Mouse (Mus musculus) embryonic facial prominence, embryonic 11.5 days (tissue): ENCODE data around the gene Gm49711. TPM values are rescaled to one million over a fixed set of nuclear protein-coding genes. Genes with fewer than 3 reads are reported as not detected.

Experiments
- ATAC-seq: fragments of 200-750 bp; cut with Nextera tagmentation; replicated peaks from 2 replicates; pipeline ENCODE4 v1.8.0; 2017; ENCODE audit warnings: low read depth; ENCODE audit not compliant: insufficient number of reproducible peaks, low FRiP score, low TSS enrichment
- DNase-seq: peaks from one replicate; pipeline ENCODE4 v3.0.0-alpha.2; 2015; ENCODE audit warnings: low spot score
- H3K27ac ChIP-seq: fragments of 300-500 bp; sonication (generic); replicated peaks from 2 replicates; pipeline ENCODE4 v1.5.1; 2014; ENCODE audit warnings: mild to moderate bottlenecking, low read depth, low read length, control low read depth
- H3K27me3 ChIP-seq: fragments of 300-500 bp; sonication (generic); 2 replicates; pipeline ENCODE4 v1.6.1; 2014; ENCODE audit warnings: mild to moderate bottlenecking, low read length, moderate library complexity, mixed read lengths; ENCODE audit not compliant: control insufficient read depth, insufficient read depth
- H3K36me3 ChIP-seq: fragments of 300-500 bp; sonication (generic); replicated peaks from 2 replicates; pipeline ENCODE4 v1.6.1; 2014; ENCODE audit warnings: low read depth, mild to moderate bottlenecking, low read length, moderate library complexity, mixed read lengths; ENCODE audit not compliant: control insufficient read depth, insufficient read depth
- H3K4me1 ChIP-seq: fragments of 300-500 bp; sonication (generic); 2 replicates; pipeline ENCODE4 v1.6.1; 2014; ENCODE audit warnings: low read length, mixed read lengths; ENCODE audit not compliant: control insufficient read depth, insufficient read depth
- H3K4me2 ChIP-seq: fragments of 300-500 bp; sonication (generic); 2 replicates; pipeline ENCODE4 v1.6.1; 2014; ENCODE audit warnings: low read depth, mild to moderate bottlenecking, control low read depth, low read length, moderate library complexity
- H3K4me3 ChIP-seq: fragments of 300-500 bp; sonication (generic); 2 replicates; pipeline ENCODE4 v1.5.1; 2014; ENCODE audit warnings: low read depth, low read length, control low read depth
- H3K9ac ChIP-seq: fragments of 300-500 bp; sonication (generic); replicated peaks from 2 replicates; pipeline ENCODE4 v1.6.1; 2014; ENCODE audit warnings: mild to moderate bottlenecking, control low read depth, low read length
- H3K9me3 ChIP-seq: fragments of 300-500 bp; sonication (generic); replicated peaks from 2 replicates; pipeline ENCODE4 v1.6.1; 2016; ENCODE audit warnings: mild to moderate bottlenecking, low read length, inconsistent platforms, mixed read lengths; ENCODE audit not compliant: control insufficient read depth
- WGBS: fragments of 180-500 bp; shearing (Covaris S2); extraction: QIAGEN DNeasy Blood & Tissue Kit; methylation state at CpG from one replicate; pipeline ENCODE4 v1.1.7; 2014; 5-methylcytosine and 5-hydroxymethylcytosine counted together
- polyA plus RNA-seq: library from polyadenylated mRNA; unstranded; fragments of >200 nt; fragmentation: Nextera tagmentation; extraction: Ambion mirVana; gene quantifications from 2 replicates; pipeline ENCODE4 v1.2.1, GENCODE M21; 2014

Gene Gm49711
- polyA plus RNA-seq, 1 experiment from 2014 or later: 0.45 TPM

- peak; percentile 21 for DNase-seq
- H3K9ac ChIP-seq: no peak overlapping the region
Measured at GRCm38 (mm10) chr16:92177718-92178117, 119.6 kb downstream of the Gm49711 start.

GRCm38 (mm10) chr16:92179306-92179705, 121.2 kb downstream of the Gm49711 start:
- Histone ChIP-seq H3K27me3 (no peaks in the 10 kb centered on the region), H3K4me2 (no peak overlapping the region), H3K4me1 (no peaks in the 10 kb centered on the region), H3K9ac (no peak overlapping the region), H3K9me3 (no peaks in the 10 kb centered on the region), H3K4me3 (no peak overlapping the region), H3K36me3 (no peaks in the 10 kb centered on the region), H3K27ac (no peak overlapping the region)
- no peak for ATAC-seq
- WGBS: 63% methylated on average over 8 of the region's 8 CpGs
- DNase-seq: no peak

More at GRCm38 (mm10) chr16:92177718-92178117, 119.6 kb downstream of the Gm49711 start:
- 82% methylated on average over 1 of the region's 1 CpGs for WGBS
- H3K27me3 ChIP-seq: no peaks in the 10 kb centered on the region
- no peaks in the 10 kb centered on the region for H3K36me3 ChIP-seq
- no peak overlapping the region for H3K4me3 ChIP-seq
- no peak overlapping the region for H3K27ac ChIP-seq
- no peak overlapping the region for H3K4me2 ChIP-seq
- no peak for ATAC-seq
- H3K4me1 ChIP-seq: no peaks in the 10 kb centered on the region
- no peaks in the 10 kb centered on the region for H3K9me3 ChIP-seq

- no peaks in the 10 kb centered on the region for H3K36me3 ChIP-seq
- 52% methylated on average over 4 of the region's 4 CpGs for WGBS
- H3K27ac ChIP-seq: no peak overlapping the region
- no peaks in the 10 kb centered on the region for H3K4me1 ChIP-seq
- DNase-seq (no peak), ATAC-seq (no peak)
- H3K9me3 ChIP-seq: no peaks in the 10 kb centered on the region
- H3K4me2 ChIP-seq: no peak overlapping the region
- no peak overlapping the region for H3K9ac ChIP-seq
- H3K27me3 ChIP-seq: no peaks in the 10 kb centered on the region
- no peak overlapping the region for H3K4me3 ChIP-seq
Measured at GRCm38 (mm10) chr16:92183477-92183876, 125.4 kb downstream of the Gm49711 start.

- H3K27me3 ChIP-seq: no peaks in the 10 kb centered on the region
- no peak overlapping the region for H3K9ac ChIP-seq
- no peak overlapping the region for H3K27ac ChIP-seq
- DNase-seq (no peak), ATAC-seq (no peak)
- H3K4me2 ChIP-seq: no peak overlapping the region
- no peak overlapping the region for H3K4me3 ChIP-seq
- no peaks in the 10 kb centered on the region for H3K4me1 ChIP-seq
- H3K9me3 ChIP-seq: no peaks in the 10 kb centered on the region
- H3K36me3 ChIP-seq: no peaks in the 10 kb centered on the region; the same call in 1 of the 2 replicates
Measured at GRCm38 (mm10) chr16:92190603-92191002, 132.5 kb downstream of the Gm49711 start.

GRCm38 (mm10) chr16:92195094-92195493, 137.0 kb downstream of the Gm49711 start:
- Histone ChIP-seq H3K4me3 (no peak overlapping the region), H3K9me3 (no peaks in the 10 kb centered on the region), H3K9ac (no peak overlapping the region), H3K4me2 (no peak overlapping the region), H3K36me3 (no peaks in the 10 kb centered on the region; the same call in 1 of the 2 replicates), H3K27ac (no peak overlapping the region), H3K27me3 (no peaks in the 10 kb centered on the region), H3K4me1 (no peaks in the 10 kb centered on the region)
- 50% methylated on average over 6 of the region's 6 CpGs for WGBS
- ATAC-seq (no peak), DNase-seq (no peak)

GRCm38 (mm10) chr16:92196741-92197331, 138.7 kb downstream of the Gm49711 start:
- Histone ChIP-seq H3K27me3 (no peaks in the 10 kb centered on the region), H3K36me3 (no peaks in the 10 kb centered on the region; the same call in 1 of the 2 replicates), H3K4me1 (no peaks in the 10 kb centered on the region), H3K27ac (no peak overlapping the region), H3K9me3 (no peaks in the 10 kb centered on the region), H3K4me2 (no peak overlapping the region), H3K4me3 (no peak overlapping the region), H3K9ac (no peak overlapping the region)
- DNase-seq (no peak), ATAC-seq (no peak)
- WGBS: 88% methylated on average over 8 of the region's 8 CpGs

GRCm38 (mm10) chr16:92200615-92201014, 142.5 kb downstream of the Gm49711 start:
- Histone ChIP-seq H3K9me3 (no peaks in the 10 kb centered on the region), H3K36me3 (no peaks in the 10 kb centered on the region), H3K27ac (no peak overlapping the region), H3K4me2 (no peak overlapping the region), H3K4me3 (no peak overlapping the region), H3K27me3 (no peaks in the 10 kb centered on the region), H3K4me1 (no peaks in the 10 kb centered on the region), H3K9ac (no peak overlapping the region)
- 58% methylated on average over 7 of the region's 7 CpGs for WGBS
- DNase-seq (no peak), ATAC-seq (no peak)

GRCm38 (mm10) chr16:92203599-92203998, 145.5 kb downstream of the Gm49711 start:
- H3K27ac ChIP-seq: no peak overlapping the region
- H3K4me3 ChIP-seq: no peak overlapping the region
- DNase-seq: no peak
- no peak overlapping the region for H3K9ac ChIP-seq
- H3K36me3 ChIP-seq: no peaks in the 10 kb centered on the region
- no peaks in the 10 kb centered on the region for H3K4me1 ChIP-seq
- no peak overlapping the region for H3K4me2 ChIP-seq
- WGBS: 86% methylated on average over 8 of the region's 8 CpGs
- H3K27me3 ChIP-seq: no peaks in the 10 kb centered on the region
- H3K9me3 ChIP-seq: no peaks in the 10 kb centered on the region
- no peak for ATAC-seq
